Mouse (Mus musculus): Measurements from ENCODE around the gene Ap3m1. TPM values are rescaled to one million over a fixed set of nuclear protein-coding genes. Genes with fewer than 3 reads are reported as not detected.
A peak's percentile ranks its signal among the peaks of the same experiment; 100 is the strongest.

Gene Ap3m1
- polyA plus RNA-seq, 1 experiment = 15.1 TPM

- no peak overlapping the region for H3ac ChIP-seq (ENCODE audit: control insufficient read depth, insufficient read length)
- H3K4me2 ChIP-seq (ENCODE audit: low read depth) = no peak overlapping the region
- TF ChIP-seq MAX (IDR thresholded peaks at IDR 0.05; ENCODE audit: low read depth) = no peak
- TF ChIP-seq E2F4 (IDR thresholded peaks at IDR 0.05; ENCODE audit: insufficient read depth) = no peak
- no peak for TF ChIP-seq MYOG (IDR thresholded peaks at IDR 0.05; ENCODE audit: control insufficient read depth in 1 of 3, insufficient read depth in 1 of 3, insufficient read length in 2 of 3, low read depth in 2 of 3)
- no peak for TF ChIP-seq SRF (IDR thresholded peaks at IDR 0.05; ENCODE audit: control insufficient read depth, insufficient read length, low read depth)
- TF ChIP-seq POLR2A (IDR thresholded peaks at IDR 0.05; ENCODE audit: insufficient read length, low read depth) = no peak
- TF ChIP-seq CEBPB (IDR thresholded peaks at IDR 0.05; ENCODE audit: insufficient read depth, poor library complexity, severe bottlenecking) = no peak
- no peak for TF ChIP-seq USF1 (IDR thresholded peaks at IDR 0.05; ENCODE audit: low read depth)
- no peak for TF ChIP-seq POLR2AphosphoS2 (IDR thresholded peaks at IDR 0.05; ENCODE audit: insufficient read length, low read depth)
- no peak for TF ChIP-seq REST (IDR thresholded peaks at IDR 0.05; ENCODE audit: insufficient read depth, insufficient read length)
- peaks cover 56% of the 10 kb centered on the region for H3K36me3 ChIP-seq (ENCODE audit: control insufficient read depth, insufficient read depth)
- H3K27me3 ChIP-seq (ENCODE audit: control insufficient read depth, insufficient read depth, insufficient read length) = no peaks in the 10 kb centered on the region
- H3K79me2 ChIP-seq (ENCODE audit: control insufficient read depth, insufficient read depth) = peaks cover 52% of the 10 kb centered on the region
- H3K4me3 ChIP-seq = no peak overlapping the region
These were observed 59.1 kb downstream of the Ap3m1 start for GRCm38 (mm10) chr14:20993067-20993691.

GRCm38 (mm10) chr14:20991492-20991891 is 60.8 kb downstream of the Ap3m1 start:
- Histone ChIP-seq H3ac (ENCODE audit: control insufficient read depth, insufficient read length) (no peak overlapping the region), H3K4me3 (no peak overlapping the region), H3K79me2 (ENCODE audit: control insufficient read depth, insufficient read depth) (peaks cover 58% of the 10 kb centered on the region), H3K27me3 (ENCODE audit: control insufficient read depth, insufficient read depth, insufficient read length) (no peaks in the 10 kb centered on the region), H3K36me3 (ENCODE audit: control insufficient read depth, insufficient read depth) (peaks cover 54% of the 10 kb centered on the region), H3K4me2 (ENCODE audit: low read depth) (no peak overlapping the region)
- TF ChIP-seq MYOD1 (IDR thresholded peaks at IDR 0.05; ENCODE audit: control insufficient read depth in 1 of 3, insufficient read length in 2 of 3, low read depth in 2 of 3) (no peak), TCF12 (IDR thresholded peaks at IDR 0.05; ENCODE audit: insufficient read depth, poor library complexity, severe bottlenecking) (no peak), USF1 (IDR thresholded peaks at IDR 0.05; ENCODE audit: low read depth) (no peak), TCF3 (IDR thresholded peaks at IDR 0.05; ENCODE audit: insufficient read length, low read depth) (no peak), E2F4 (IDR thresholded peaks at IDR 0.05; ENCODE audit: insufficient read depth) (no peak), MYOG (IDR thresholded peaks at IDR 0.05; ENCODE audit: control insufficient read depth in 1 of 3, insufficient read depth in 1 of 3, insufficient read length in 2 of 3, low read depth in 2 of 3) (no peak), POLR2A (IDR thresholded peaks at IDR 0.05; ENCODE audit: insufficient read length, low read depth) (no peak), SRF (IDR thresholded peaks at IDR 0.05; ENCODE audit: control insufficient read depth, insufficient read length, low read depth) (no peak), POLR2AphosphoS2 (IDR thresholded peaks at IDR 0.05; ENCODE audit: insufficient read length, low read depth) (no peak), REST (IDR thresholded peaks at IDR 0.05; ENCODE audit: insufficient read depth, insufficient read length) (no peak), MAX (IDR thresholded peaks at IDR 0.05; ENCODE audit: low read depth) (no peak)

- no peak overlapping the region for H3K4me2 ChIP-seq (ENCODE audit: low read depth)
- no peak overlapping the region for H3K4me3 ChIP-seq
- H3K79me2 ChIP-seq (ENCODE audit: control insufficient read depth, insufficient read depth) = peaks cover 52% of the 10 kb centered on the region
- no peaks in the 10 kb centered on the region for H3K27me3 ChIP-seq (ENCODE audit: control insufficient read depth, insufficient read depth, insufficient read length)
- no peak overlapping the region for H3ac ChIP-seq (ENCODE audit: control insufficient read depth, insufficient read length)
- TF ChIP-seq POLR2AphosphoS2 (IDR thresholded peaks at IDR 0.05; ENCODE audit: insufficient read length, low read depth) = no peak
- TF ChIP-seq MYOD1 (IDR thresholded peaks at IDR 0.05; ENCODE audit: control insufficient read depth in 1 of 3, insufficient read length in 2 of 3, low read depth in 2 of 3) = peak in 1 of 3 experiments; percentile 50
- peaks cover 73% of the 10 kb centered on the region for H3K36me3 ChIP-seq (ENCODE audit: control insufficient read depth, insufficient read depth)
These were observed 66.8 kb downstream of the Ap3m1 start for GRCm38 (mm10) chr14:20985482-20985881.

- Histone ChIP-seq H3K27me3 (ENCODE audit: control insufficient read depth, insufficient read depth, insufficient read length) (no peaks in the 10 kb centered on the region), H3ac (ENCODE audit: control insufficient read depth, insufficient read length) (no peak overlapping the region), H3K4me2 (ENCODE audit: low read depth) (no peak overlapping the region), H3K4me3 (no peak overlapping the region), H3K79me2 (ENCODE audit: control insufficient read depth, insufficient read depth) (peaks cover 57% of the 10 kb centered on the region), H3K36me3 (ENCODE audit: control insufficient read depth, insufficient read depth) (peaks cover 59% of the 10 kb centered on the region)
- TF ChIP-seq TCF12 (IDR thresholded peaks at IDR 0.05; ENCODE audit: insufficient read depth, poor library complexity, severe bottlenecking) (no peak), MYOG (IDR thresholded peaks at IDR 0.05; ENCODE audit: control insufficient read depth in 1 of 3, insufficient read depth in 1 of 3, insufficient read length in 2 of 3, low read depth in 2 of 3) (no peak), POLR2A (IDR thresholded peaks at IDR 0.05; ENCODE audit: insufficient read length, low read depth) (no peak), TCF3 (IDR thresholded peaks at IDR 0.05; ENCODE audit: insufficient read length, low read depth) (no peak), SRF (IDR thresholded peaks at IDR 0.05; ENCODE audit: control insufficient read depth, insufficient read length, low read depth) (no peak), USF1 (IDR thresholded peaks at IDR 0.05; ENCODE audit: low read depth) (no peak), MYOD1 (IDR thresholded peaks at IDR 0.05; ENCODE audit: control insufficient read depth in 1 of 3, insufficient read length in 2 of 3, low read depth in 2 of 3) (no peak), REST (IDR thresholded peaks at IDR 0.05; ENCODE audit: insufficient read depth, insufficient read length) (no peak), POLR2AphosphoS2 (IDR thresholded peaks at IDR 0.05; ENCODE audit: insufficient read length, low read depth) (no peak), CEBPB (IDR thresholded peaks at IDR 0.05; ENCODE audit: insufficient read depth, poor library complexity, severe bottlenecking) (no peak), MAX (IDR thresholded peaks at IDR 0.05; ENCODE audit: low read depth) (no peak), E2F4 (IDR thresholded peaks at IDR 0.05; ENCODE audit: insufficient read depth) (no peak)
These were observed 68.5 kb downstream of the Ap3m1 start for GRCm38 (mm10) chr14:20983832-20984231.

Other genes with a start within 250 kb of the Ap3m1 start
- 40.1 TPM for gene Plau, start 215.8 kb downstream of the Ap3m1 start, polyA plus RNA-seq (2012; fragmentation: generic; extraction: Trizol)
- gene Vcl, start 123.1 kb downstream of the Ap3m1 start, polyA plus RNA-seq (2012; fragmentation: generic; extraction: Trizol) = 104 TPM
- 37.2 TPM for gene Adk, start 66 bp upstream of the Ap3m1 start, polyA plus RNA-seq (2012; fragmentation: generic; extraction: Trizol)

Data from myocyte (in vitro differentiated cells).